Mouse (Mus musculus): ENCODE data around the gene Pygo2.

DNA sequence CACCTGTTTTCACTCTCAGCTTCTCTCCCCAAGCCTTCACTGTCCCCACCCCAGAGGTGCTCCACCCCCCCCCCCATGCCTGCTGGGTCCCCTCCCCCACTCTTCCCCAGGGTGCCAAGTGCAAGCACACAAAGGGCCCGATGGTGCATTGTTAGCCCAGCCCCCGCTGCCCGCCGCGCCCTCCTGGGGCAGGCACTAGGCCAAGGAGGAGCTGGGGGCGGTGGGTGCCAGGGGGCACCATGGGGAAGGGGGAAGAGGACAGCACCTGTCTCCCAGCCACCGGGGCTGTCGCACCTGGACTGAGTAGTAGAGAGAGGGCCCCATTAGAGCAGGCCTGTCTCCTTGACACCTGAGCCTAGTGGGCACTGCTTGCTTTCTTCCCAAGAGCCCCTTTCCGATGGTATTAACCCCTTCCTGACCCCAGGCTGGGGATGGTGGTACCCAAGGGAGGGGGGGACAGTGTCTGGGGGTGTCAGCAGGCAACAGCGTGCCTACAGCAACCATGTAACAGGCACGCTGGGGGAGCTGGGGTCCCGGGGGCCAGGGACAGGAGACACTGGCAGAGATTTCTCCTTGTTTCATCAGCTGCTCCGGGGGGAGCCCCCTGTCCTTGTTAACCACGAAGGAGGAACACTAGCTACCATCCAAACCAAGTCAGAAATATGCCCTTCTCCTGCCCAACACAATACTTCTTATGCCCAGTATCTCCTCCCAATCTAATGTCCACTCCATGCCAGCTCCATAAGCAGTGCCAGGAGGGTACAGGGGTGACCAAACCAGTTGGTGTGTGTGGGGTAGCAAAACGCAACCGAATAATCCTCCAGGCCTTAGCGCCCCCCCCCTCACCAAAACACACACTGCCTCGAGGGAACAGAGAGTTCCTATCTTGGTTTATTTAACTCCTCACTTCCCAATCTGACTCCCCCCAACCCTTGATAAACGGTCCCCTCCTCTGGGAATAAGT is 39.0 kb upstream of the Pygo2 start:
- TF ChIP-seq CTCF (IDR thresholded peaks at IDR 0.05; ENCODE audit: low read depth) (no peak), EP300 (IDR thresholded peaks at IDR 0.05; ENCODE audit: low read depth) (no peak)
